Mouse (Mus musculus): ENCODE results near the gene Ankrd9.

Gene Ankrd9

DNA sequence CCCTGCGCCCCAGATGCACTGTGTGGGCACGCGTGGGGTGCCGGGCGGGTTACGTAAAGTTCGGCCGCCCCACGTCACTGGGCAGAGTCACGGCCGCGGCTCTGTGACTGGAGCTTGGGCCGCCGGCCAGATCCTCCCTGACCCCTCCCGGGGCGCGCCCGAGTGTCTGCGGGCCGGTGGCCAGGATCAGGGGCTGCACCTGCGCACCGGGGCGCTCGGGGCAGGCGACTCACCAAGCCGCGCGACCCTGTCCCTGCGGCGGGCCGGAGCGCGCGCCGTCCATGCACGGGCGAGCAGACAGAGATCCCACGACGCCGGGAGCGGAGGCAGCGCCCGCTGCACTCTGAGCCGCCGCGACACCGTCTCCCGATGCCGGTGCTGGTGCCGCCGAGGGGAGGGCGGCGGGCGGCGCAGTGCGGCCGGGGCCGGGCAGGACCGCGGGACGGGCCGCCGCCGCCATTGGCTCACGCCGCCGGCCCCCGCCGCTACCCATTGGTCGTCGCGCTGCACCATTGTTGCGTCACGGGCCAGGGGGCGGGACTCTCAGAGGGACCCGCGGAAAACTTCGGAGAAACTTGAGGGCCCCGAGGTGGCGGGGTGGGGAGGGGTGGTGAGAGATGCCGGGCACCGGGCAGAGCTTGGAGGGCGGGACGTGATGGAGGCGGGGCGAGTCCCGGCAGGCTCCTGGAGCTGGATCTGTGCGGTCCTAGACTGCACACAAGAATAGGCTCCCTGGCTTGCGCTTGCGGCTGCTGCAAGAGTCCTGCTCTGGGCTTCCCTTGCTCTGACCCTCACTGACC is at the start of gene Ankrd9:
TSS of gene Ankrd9 (minus strand) at position 434 of the 800 bp plus-strand sequence.
- DNase-seq (ENCODE audit: low read depth, low spot score): peak; percentile 92

DNA sequence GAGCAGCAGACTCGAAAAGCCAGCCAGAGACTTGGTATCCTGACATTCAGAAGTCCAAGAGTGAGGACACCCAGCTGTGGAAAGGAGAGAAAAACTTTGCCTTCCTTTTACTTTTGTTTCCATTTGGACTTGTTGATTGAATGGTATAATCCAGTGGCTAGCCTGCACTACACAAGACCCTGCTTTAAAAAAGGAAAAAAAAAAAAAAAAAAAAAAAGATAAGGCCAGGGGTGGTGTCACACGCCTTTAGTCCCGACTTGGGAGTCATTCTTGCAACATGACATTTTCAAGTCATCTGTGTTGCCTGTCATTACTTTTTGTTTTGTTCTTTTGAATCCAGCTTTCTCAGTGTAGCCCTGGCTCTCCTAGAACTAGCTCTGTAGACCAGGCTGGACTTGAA is 42.7 kb upstream of the Ankrd9 start:
- DNase-seq (ENCODE audit: low read depth, low spot score): no peak

DNA sequence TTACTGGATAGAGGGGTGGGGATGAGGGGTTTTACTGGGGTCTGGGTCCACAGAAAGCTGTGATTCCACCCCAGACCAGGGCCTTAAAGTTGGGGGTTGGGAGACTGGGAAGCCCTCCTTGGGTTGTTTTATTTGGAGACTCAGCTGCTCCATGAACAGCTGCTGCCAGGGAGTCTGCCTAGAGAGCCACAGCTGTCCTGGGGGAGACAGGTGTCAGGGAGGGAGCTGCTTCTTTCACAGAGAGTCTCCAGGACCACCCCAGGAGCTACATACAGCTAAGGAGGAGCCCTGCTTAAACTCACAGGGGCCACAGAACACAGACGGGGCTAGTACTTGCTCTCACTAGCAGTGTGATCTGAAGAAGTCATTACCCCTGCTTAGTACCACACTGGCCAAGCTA is 42.3 kb upstream of the Ankrd9 start:
- no peak for DNase-seq (ENCODE audit: low read depth, low spot score)

DNA sequence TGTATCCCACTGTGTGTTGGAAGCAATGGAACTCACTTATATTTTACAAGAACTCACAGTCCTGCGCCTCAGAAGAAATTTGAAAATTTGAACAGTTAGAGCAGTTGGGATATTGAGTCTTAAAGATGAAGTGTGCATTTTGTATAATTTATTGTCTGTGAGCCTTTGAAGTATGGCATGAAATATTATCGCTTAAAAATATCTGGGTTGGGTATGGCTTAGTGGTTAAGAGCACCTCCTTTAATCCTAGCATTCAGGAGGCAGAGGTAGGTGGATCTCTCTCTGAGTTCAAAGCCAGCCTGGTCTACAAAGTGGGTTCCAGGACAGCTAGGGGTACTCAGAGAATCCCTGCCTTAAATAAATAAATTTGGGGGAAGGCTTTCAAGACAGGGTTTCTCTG is 40.2 kb upstream of the Ankrd9 start:
- DNase-seq (ENCODE audit: low read depth, low spot score): no peak

DNA sequence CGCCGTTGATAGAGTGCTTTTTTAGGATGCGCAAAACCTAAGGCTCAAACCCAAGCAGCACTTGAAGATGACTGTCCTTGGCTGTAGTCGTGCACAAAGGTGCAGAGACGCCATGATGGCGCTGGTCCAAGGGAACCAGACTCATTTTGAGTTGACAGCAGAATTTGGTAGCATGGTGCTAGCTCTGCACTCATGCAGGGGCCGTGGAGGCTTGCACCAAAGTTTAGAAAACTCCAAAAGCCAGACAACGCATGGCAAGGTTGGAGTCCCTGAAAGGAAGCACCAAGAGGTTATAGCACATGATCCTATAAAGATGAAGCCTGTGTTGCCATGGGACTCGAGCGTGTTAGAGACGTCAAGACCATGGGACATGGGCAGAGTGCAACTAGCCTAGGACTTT is 39.2 kb upstream of the Ankrd9 start:
- no peak for DNase-seq (ENCODE audit: low read depth, low spot score)

DNA sequence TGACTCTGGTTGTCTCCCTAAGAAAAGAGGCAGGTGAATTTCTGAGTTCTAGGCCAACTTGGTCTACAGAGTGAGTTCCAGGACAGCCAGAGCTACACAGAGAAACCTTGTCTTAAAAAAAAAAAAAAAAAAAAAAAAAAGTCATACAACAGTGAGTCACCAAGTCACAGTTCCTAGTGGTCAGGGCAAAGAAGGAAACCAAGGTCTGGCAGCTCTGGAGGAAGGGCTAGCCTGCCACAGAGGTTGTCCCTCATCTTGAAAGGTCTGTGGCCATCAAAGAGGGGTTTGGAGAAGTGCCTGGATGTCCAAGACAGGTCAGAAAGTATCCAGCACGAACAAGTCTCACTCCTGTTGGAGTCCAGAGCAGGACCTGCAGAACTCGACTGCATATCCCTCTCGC is 38.0 kb upstream of the Ankrd9 start:
- DNase-seq (ENCODE audit: low read depth, low spot score): no peak

DNA sequence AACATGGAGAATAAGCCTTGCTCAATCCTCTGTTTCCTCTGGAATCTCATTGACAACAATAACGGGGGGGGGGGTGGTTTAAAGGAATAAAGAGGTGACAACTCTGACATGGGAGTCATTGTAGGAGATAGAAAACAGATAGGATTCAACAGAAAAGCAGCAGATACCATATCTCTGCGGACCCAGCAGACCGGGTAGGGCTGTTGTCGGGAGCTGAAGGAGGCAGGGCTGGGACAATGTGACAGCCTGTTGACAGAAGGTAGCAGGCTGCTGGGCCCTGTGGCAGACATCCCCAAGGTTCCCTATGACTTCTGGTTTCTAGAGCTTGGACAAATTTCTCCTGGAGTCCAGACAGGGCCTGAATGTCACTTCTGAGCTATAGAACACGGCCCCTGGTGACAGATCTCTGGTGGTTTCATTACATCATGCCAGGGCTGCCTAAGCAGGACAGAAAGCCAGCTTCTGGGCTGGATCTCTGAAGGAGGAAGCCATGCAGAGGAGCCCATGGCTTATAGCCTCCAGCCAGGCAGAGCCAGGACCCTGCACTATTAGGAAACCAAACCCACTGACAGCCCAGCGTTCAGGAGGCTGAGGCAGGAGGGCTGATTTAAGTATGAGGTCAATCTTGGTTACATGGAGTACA is 30.9 kb upstream of the Ankrd9 start:
- DNase-seq (ENCODE audit: low read depth, low spot score): no peak

DNA sequence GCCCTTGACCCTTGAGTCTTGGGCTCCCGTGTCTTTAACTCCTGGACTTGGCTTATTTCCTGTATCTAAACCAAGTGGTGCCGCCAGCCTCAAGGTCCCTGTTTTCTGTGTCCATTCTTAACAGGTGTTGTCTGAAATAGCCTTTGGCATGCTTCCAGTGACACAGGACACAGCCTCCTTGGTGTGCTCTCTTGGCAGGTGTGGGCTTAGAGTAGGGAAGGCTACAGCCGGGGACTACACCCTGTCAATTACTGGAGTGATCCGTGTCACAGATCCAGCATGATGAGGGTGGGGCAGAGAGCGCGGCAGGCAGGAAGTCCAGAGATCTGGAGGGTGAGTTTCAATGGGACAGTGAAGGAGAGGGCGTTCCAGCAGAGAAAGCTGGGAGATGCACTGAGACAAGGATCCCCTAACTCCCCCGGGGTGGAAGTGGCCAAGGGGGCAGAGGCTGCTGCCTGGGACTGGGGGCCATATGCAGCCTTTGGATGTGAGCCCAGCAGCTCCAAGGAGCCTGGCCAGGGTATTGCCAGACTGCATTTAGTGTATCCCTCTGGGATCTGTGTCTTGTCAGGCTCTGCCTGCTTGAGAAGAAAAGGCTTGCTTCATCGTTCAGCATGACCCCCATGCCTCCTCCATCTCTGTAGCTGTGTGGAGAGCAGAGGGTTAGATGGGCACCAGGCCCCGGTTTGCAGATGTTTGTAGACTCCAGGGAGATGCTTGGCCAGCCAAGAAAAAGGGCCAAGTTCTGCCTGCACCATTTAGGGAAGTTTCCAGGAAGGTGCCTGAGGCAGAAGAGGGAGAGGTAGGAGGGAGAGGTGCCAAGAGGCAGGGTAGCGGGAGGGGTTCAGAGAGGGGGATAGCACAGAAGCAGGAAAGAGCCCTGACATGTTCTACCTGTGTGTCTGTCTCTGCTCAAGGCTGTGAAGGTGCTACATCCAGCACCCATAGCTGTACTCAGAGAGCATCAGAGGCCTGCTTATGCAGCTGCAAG is 30.0 kb upstream of the Ankrd9 start:
- peak; percentile 67 for DNase-seq (ENCODE audit: low read depth, low spot score)

DNA sequence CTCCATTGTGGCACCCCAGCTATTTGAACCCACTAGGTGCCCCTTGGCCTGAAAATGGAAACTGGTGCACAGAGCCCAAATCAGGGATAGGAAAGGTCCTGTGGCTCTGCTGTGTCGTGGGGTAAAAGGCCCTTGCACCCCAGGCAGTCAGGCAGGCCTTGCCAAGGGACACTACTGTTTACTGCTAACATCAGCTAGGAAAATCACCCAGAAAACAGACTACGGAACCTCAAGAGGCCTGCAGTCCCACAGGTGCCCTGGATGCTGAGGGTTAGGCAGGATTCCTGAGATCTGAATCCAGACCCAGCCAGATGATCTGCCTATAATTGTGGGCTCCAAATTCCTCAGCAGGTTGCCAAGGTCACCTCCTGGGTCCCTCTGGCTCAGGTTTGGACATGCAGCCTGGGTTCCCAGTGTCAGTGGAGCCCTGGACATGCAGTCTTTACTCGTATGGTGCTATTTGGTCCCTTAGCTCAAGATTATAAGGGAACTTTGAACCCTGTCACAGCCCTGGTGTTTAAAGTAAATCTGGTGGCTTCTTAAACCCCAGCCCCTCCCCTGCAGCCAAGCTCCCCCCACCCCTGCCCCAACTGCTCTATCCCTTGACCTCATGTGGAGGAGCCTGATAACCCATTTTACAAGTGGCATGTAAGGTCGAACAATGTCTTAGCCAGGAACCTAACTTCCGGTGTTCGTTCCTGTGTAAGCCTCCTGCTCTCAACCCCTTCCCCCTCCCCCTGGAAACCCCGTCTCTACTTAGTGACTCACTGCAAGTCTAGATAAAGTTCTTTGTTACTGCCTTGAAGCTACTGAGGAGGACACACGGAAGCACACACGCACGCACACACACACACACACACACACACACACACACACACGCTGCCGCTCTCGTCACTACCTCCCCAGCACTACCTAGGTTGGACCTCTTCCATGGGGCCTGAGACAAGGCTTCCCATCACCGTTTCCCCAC is 28.6 kb upstream of the Ankrd9 start:
- peak; percentile 43 for DNase-seq (ENCODE audit: low read depth, low spot score)

DNA sequence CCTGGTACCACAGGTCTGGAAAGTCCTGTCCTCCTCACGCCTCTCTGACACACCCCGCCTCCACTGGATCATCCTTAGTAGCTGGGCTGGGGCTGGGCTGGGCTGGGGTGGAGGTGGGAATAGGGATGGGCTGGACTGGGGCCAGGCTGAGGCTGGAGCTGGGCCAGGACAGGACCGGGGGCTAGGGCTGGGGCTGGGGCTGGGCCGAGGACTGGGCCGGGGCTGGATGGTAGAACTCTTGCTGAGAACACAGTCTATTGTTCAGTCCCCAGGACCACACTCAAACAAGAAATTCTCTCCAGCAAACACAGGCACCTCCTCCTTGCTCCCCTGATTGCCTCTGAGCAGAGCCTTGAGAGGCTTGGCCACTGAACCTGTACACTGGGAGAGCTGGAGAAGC is 27.5 kb upstream of the Ankrd9 start:
- no peak for DNase-seq (ENCODE audit: low read depth, low spot score)

DNA sequence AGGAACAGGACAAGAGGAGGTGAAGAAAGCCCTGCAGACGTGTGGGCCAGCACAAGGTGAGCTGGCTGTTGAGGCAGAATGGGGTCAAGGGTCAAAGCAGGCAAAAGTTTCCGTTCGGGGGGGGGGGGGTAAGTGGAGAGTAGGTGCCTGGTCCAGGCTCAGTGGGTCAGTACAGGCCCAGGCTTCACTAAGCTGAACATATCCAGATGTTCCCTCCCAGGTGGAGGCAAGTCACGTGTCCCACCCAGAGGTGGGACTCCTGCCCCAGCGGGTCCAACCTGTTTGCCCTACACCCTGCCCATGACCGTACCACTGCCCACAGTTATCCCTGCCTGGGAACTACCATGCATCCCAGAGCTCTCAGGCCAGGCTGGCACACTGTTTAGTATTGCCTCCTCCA is 27.0 kb upstream of the Ankrd9 start:
- no peak for DNase-seq (ENCODE audit: low read depth, low spot score)

DNA sequence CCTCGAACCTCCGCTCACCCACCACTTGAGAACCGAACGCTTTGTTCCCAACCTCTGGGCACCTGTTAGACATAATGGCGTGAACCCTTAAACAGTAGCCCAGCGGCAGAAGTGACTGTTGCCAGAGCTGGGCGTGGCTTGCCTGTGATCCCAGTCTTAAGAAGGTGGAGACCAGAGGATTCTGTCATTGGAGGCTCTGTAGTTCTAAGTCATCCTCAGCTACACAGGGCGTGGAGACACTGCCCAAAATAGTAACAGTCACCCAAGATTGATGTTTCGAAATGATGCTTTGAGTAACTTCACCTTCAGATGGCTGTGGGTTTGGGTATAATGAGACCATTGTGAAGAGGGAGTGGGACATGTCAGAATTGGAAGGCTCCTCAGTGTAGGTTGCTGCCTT is 25.3 kb upstream of the Ankrd9 start:
- DNase-seq (ENCODE audit: low read depth, low spot score): no peak

DNA sequence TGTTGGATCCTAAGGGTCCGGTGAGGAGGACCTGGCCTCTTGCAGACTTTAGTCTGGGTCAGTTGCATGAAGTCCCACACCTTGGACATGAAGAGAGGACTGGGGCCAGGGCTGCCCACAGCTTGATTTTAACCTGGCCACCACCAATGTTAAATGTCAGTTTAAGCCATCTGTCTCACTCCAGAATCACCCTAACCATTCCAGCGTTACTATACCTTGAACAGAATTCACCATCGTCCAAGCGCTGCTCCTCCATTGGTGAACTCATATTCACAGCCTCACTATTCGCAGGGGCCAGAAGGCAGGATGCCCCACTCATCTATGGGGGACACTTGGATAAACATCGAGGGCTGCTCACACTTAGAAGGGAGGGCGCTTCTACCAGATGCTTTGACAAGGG is 22.1 kb upstream of the Ankrd9 start:
- DNase-seq (ENCODE audit: low read depth, low spot score): no peak

DNA sequence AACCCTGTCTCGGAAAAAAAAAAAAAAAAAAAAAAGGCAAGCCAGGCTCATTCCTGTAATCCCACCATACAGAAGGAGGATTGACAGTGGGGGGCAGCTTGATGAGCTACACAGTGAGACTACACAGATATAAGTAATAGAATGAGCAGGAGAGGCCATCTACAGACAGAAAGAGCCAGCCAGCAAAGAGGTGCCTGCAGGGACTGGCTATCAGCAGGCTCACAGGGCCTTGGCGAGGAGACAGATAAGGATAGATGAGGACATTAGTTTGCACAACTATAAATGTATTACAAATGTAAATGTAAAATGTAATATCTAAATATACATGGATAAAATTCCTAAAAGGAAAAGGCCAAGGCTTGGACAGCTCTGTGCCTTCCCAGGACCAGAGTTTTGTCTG is 21.0 kb upstream of the Ankrd9 start:
- DNase-seq (ENCODE audit: low read depth, low spot score): no peak

DNA sequence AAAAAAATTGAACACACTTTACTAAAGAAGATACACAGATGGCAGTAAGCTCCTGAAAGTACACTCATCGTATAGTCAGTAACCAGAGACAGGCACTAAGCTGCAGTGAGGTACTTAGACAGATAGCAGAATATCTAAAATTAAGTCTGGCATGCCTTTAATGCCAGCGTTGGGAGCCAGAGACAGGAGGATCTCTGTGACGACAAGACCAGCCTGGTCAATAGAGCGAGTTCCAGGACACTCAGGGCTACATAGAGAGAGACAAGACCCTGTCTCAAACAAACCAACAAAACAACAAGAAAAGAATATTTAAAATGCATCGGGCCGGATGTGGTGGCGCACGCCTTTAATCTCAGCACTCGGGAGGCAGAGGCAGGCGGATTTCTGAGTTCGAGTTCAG is 19.3 kb upstream of the Ankrd9 start:
- DNase-seq (ENCODE audit: low read depth, low spot score): no peak

DNA sequence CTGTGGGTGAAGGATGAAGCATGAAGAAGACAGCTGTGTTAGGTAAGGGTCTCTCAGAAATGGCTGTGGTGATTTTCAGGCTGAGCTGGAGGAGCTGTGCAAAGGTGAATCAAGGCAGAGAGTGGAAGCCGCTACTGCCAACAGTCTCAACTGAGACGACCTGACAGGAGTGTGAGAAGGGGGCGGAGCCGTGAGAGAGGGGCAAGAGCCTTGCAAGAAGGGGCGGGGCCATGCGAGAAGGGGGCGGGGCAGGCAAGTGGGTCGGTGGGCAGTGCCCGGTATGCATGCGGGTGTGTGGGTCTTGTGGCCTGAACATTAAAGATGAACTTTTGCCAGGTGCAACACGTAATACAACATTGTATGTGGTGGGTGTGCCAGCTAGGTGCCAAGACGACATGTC is 15.8 kb upstream of the Ankrd9 start:
- DNase-seq (ENCODE audit: low read depth, low spot score): no peak

DNA sequence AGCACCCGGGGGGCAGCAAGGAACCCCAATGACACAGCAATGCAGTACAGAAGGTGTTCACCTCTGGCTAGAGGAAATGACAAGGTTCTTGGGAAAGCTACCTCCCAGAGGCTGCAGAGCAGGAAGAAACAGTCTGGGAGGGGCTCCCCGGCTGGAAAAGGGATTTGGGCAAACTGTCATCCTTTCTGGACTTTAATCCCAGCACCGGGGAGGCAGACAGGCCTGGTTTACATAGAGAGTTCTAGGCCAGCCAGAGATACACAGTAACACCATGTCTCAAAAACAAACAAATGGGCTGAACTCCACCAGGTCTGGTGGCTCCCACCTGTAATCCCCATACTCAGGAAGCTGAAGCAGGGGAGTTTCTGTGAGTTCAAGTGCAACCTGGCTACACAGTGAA is 14.4 kb upstream of the Ankrd9 start:
- no peak for DNase-seq (ENCODE audit: low read depth, low spot score)

DNA sequence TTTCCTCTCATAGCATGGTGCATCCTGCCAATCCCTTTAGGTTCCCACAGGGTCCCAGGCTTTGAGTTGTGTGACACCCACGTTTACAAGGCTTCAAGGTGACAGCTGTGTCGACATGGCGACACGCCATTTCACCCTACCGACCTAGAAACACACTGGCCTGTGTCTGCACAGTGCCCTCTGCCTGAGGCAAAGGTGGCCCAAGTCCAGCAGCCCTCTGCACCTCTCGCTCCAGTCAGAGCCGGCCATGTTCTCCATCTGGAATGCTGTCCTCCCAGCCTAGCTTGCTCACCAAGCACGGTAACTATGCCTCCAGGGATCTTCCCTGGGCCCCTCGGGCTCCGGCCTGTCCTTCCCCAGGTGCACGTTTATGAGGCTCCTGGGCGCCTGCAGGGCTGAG is 13.9 kb upstream of the Ankrd9 start:
- DNase-seq (ENCODE audit: low read depth, low spot score): no peak

DNA sequence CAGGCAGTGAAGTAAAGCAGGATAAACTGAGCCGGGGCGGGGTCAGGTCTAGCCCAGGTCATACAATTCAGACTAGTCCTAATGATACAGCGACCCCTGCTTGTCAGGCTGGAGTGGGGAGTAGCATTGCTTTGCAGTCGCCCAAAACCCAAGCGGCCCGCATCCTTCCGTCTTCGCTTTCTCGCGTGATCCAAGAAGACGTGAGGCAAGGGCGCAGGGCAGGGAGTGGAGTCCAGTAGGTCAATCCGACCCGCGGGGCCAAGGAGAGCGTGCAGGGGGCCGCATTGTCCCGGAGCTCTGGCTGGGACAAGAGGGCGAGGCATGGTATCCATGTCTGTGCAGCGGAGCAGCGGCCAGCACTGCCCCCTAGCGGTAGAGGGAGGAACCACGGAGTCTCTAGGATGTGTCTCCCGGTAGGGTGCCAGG is 13.3 kb upstream of the Ankrd9 start:
- peak; percentile 92 for DNase-seq (ENCODE audit: low read depth, low spot score)

DNA sequence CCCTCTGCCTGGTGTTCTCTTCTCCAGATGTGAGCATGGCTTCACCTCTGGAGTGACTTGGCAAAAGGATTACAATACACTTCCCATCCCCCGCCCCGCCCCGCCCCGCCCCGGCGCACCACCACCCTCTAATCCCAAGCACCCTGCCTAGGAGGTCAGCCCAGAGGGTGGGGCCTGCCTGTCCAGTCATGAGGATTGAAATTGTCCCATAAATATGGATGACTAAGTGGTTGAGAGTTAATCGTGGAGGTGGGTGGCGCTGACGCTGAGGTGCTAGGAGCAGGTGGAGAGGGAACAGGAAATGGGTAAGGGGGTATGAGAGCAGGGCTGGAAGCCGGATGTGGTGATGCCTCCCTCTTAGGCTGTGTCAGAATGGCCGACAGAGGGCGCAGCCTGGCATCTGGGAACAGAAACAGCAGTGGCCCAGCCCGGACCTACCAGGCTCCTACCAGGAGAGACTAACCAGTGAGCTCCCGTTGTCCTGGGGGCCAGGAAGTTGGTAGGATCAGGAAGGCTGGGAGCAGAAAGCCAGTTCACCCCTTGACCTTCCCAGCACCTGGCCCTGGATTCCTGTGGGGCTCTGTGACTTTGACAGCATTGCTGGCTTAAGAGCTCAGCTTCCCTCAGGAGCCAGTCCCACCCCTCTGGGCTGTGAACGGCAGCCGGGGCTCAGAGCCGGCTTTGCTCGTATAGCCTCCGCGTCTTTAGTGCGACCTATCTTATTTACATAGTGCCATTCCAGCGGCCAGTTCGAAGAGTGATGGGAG is 12.7 kb upstream of the Ankrd9 start:
- peak; percentile 78 for DNase-seq (ENCODE audit: low read depth, low spot score)

Data from brain, adult 2 months (tissue).